Mouse (Mus musculus): ENCODE data around the gene Olfr61.

DNA sequence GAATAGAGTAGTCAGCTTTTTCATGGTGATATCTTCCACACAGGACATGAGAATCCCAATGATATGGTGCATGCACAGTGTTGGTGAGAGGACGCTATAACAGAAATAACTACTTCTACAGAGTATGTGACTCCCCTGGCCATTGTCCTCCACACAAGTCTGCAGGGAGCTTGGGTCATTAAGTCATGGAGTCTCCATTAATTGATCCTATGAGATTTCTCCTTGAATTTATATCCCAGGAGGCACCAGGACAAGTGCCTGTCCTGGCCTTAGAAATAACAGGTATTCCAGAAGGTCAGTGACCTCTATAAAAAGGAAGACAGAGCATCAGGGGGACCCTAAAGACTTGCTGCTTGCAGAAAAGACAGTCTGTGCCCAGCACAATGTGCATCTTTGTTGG is 17.4 kb downstream of the Olfr61 start, which contains the start of gene Olfr53:
- TF ChIP-seq CTCF (IDR thresholded peaks at IDR 0.05) (no peak), EP300 (IDR thresholded peaks at IDR 0.05; ENCODE audit: insufficient read depth, low read depth, low read length) (no peak)

All from heart, adult 2 months (tissue).